Mouse (Mus musculus) lung, postnatal 36 days (tissue): Measurements from ENCODE around the gene Naip1.

Source experiments
- DNase-seq: peaks from one replicate; pipeline ENCODE4 v3.0.0; 2022; ENCODE audit warnings: mixed read lengths

Gene Naip1

GRCm38 (mm10) chr13:100370536-100370935, 82.1 kb downstream of the Naip1 start:
- DNase-seq, result no peak
